Mouse (Mus musculus): ENCODE measurements at regions not wholly inside any gene's neighbourhood (a gene's known extent, or its start where the extent isn't known, plus 50 kb on each side); places are given as distances from the start of the nearest gene placed in this dataset.

DNA sequence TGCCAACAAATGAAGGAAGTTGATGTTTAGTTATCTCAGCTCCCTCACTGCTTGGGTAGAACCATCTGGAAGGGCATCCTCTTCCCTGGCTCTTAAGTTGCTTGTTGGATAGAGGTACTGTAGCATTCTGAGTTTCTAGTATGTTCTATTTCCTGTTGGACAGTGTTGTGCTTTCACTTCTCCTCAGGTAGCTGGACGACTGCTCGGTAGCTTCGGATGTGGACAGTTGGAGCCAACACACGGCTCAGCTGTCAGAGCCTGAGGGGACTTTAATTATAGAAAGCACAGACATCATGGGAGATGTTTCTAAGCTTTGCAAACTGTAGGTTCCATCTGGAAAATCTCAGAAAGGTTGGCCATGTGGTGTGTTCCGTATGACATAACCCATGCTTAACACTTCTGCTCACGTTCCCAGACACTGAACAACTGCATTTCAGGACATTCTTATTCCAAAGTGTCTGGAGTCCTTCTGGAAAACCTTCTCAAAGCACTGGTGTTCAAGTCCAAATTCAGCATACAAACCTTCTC is 233.8 kb upstream of the Lrtm1 start:
- TF ChIP-seq RCOR1 (conservative IDR thresholded peaks at IDR 0.05; ENCODE audit: low read depth, low read length) (no peak), JUND (conservative IDR thresholded peaks at IDR 0.05; ENCODE audit: low read depth, low read length) (no peak), ZKSCAN1 (IDR thresholded peaks at IDR 0.05; ENCODE audit: borderline replicate concordance, low read depth, low read length) (no peak), KAT2A (IDR thresholded peaks at IDR 0.05; ENCODE audit: insufficient replicate concordance, low read length) (no peak), SMC3 (IDR thresholded peaks at IDR 0.05; ENCODE audit: low read depth, low read length) (no peak), GABPA (IDR thresholded peaks at IDR 0.05; ENCODE audit: insufficient replicate concordance, low read depth, low read length) (no peak), ZMIZ1 (IDR thresholded peaks at IDR 0.05; ENCODE audit: low read depth, low read length) (no peak), E2F4 (IDR thresholded peaks at IDR 0.05; ENCODE audit: insufficient replicate concordance, low read depth, low read length) (no peak), ELF1 (IDR thresholded peaks at IDR 0.05; ENCODE audit: low read depth, low read length) (no peak), NRF1 (IDR thresholded peaks at IDR 0.05; ENCODE audit: low read depth, low read length) (no peak), CTCF (conservative IDR thresholded peaks at IDR 0.05 in 1 of 2, IDR thresholded peaks at IDR 0.05 in 1 of 2; ENCODE audit: low read depth in 2 of 2, low read length in 2 of 2) (no peak), IRF4 (IDR thresholded peaks at IDR 0.05; ENCODE audit: low read depth, low read length) (no peak), ZNF384 (IDR thresholded peaks at IDR 0.05; ENCODE audit: low read depth, low read length) (no peak), TBP (conservative IDR thresholded peaks at IDR 0.05; ENCODE audit: low read depth, low read length) (no peak), USF1 (IDR thresholded peaks at IDR 0.05; ENCODE audit: low read depth, low read length) (no peak), ZC3H11A (IDR thresholded peaks at IDR 0.05; ENCODE audit: low read depth, low read length) (no peak), CHD2 (IDR thresholded peaks at IDR 0.05; ENCODE audit: low read length) (no peak), CHD1 (IDR thresholded peaks at IDR 0.05; ENCODE audit: low read depth, low read length) (no peak)
- no peaks in the 10 kb centered on the region for H3K36me3 ChIP-seq (replicated peaks in 1 of 2; ENCODE audit: control insufficient read depth in 1 of 2, insufficient read depth in 1 of 2, low read length in 1 of 2)
- DNase-seq (ENCODE audit: extremely low read depth) = no peak
- H3K27ac ChIP-seq (ENCODE audit: insufficient read depth, low read depth) = no peak overlapping the region
- no peak overlapping the region for H3K4me2 ChIP-seq (ENCODE audit: insufficient read depth, low read depth, poor library complexity, severe bottlenecking)
- H3K27me3 ChIP-seq (replicated peaks) = no peaks in the 10 kb centered on the region
- H3K4me1 ChIP-seq (ENCODE audit: control insufficient read depth in 1 of 2, insufficient read depth in 2 of 2) = no peaks in the 10 kb centered on the region
- dilution Hi-C loops (cut with MboI; ENCODE audit: extremely low pct_ligation_motif_present, extremely low pct_unique_long_range_greater_than_20kb, low sequenced_read_pairs) = no loop called here
- no peak overlapping the region for H3K4me3 ChIP-seq (replicated peaks in 1 of 3; ENCODE audit: low read depth in 2 of 3, low read length in 2 of 3, poor library complexity in 1 of 3)
- in situ Hi-C loops (cut with MboI; ENCODE audit: low pct_ligation_motif_present, low pct_unique_long_range_greater_than_20kb, low sequenced_read_pairs) = no loop called here
- no peak overlapping the region for H3K9ac ChIP-seq (ENCODE audit: insufficient read depth, low read depth)
- H3K79me2 ChIP-seq (replicated peaks; ENCODE audit: control insufficient read depth, extremely low read depth, insufficient read depth, poor library complexity, severe bottlenecking) = no peaks in the 10 kb centered on the region
- peaks cover 59% of the 10 kb centered on the region for H3K9me3 ChIP-seq (replicated peaks; ENCODE audit: low read length)

DNA sequence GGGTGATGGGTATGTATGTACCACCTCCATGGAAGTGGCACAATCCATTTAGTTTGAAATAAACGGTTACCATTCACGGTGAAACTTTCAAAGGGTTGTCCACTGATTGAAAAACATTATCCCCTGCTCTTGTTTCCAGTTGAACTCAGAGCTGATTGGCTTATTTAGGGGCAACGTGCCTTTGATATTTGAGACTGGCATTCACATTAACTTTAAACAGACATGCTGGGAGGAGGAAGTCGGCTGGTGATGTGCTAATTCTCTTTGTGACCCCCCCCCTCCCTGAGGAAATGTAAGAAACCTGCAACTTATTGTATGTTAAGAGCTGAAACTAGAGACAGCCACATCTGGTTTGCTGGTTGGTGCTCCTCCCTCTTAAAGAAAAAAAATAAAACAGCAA is 219.7 kb upstream of the Lrtm1 start:
- no peak overlapping the region for H3K9ac ChIP-seq (ENCODE audit: insufficient read depth, low read depth)
- no peak overlapping the region for H3K27ac ChIP-seq (ENCODE audit: insufficient read depth, low read depth)
- H3K27me3 ChIP-seq (replicated peaks) = no peaks in the 10 kb centered on the region
- TF ChIP-seq JUND (conservative IDR thresholded peaks at IDR 0.05; ENCODE audit: low read depth, low read length) (no peak), CHD1 (IDR thresholded peaks at IDR 0.05; ENCODE audit: low read depth, low read length) (no peak), IRF4 (IDR thresholded peaks at IDR 0.05; ENCODE audit: low read depth, low read length) (no peak), USF1 (IDR thresholded peaks at IDR 0.05; ENCODE audit: low read depth, low read length) (no peak), CHD2 (IDR thresholded peaks at IDR 0.05; ENCODE audit: low read length) (no peak), E2F4 (IDR thresholded peaks at IDR 0.05; ENCODE audit: insufficient replicate concordance, low read depth, low read length) (no peak), GABPA (IDR thresholded peaks at IDR 0.05; ENCODE audit: insufficient replicate concordance, low read depth, low read length) (no peak), MAFK (IDR thresholded peaks at IDR 0.05; ENCODE audit: insufficient replicate concordance, low read length) (no peak), KAT2A (IDR thresholded peaks at IDR 0.05; ENCODE audit: insufficient replicate concordance, low read length) (no peak), ZKSCAN1 (IDR thresholded peaks at IDR 0.05; ENCODE audit: borderline replicate concordance, low read depth, low read length) (no peak), MYC (IDR thresholded peaks at IDR 0.05; ENCODE audit: low read depth, low read length) (no peak), PAX5 (IDR thresholded peaks at IDR 0.05; ENCODE audit: low read length) (no peak), POLR2A (IDR thresholded peaks at IDR 0.05; ENCODE audit: low read depth, low read length) (no peak), NELFE (IDR thresholded peaks at IDR 0.05; ENCODE audit: low read depth, low read length) (no peak)
- dilution Hi-C loops (cut with MboI; ENCODE audit: extremely low pct_ligation_motif_present, extremely low pct_unique_long_range_greater_than_20kb, low sequenced_read_pairs) (no loop called here), in situ Hi-C loops (cut with MboI; ENCODE audit: low pct_ligation_motif_present, low pct_unique_long_range_greater_than_20kb, low sequenced_read_pairs) (no loop called here)
- H3K4me1 ChIP-seq (ENCODE audit: control insufficient read depth in 1 of 2, insufficient read depth in 2 of 2) = no peaks in the 10 kb centered on the region
- H3K4me3 ChIP-seq (replicated peaks in 1 of 3; ENCODE audit: low read depth in 2 of 3, low read length in 2 of 3, poor library complexity in 1 of 3) = no peak overlapping the region
- no peaks in the 10 kb centered on the region for H3K79me2 ChIP-seq (replicated peaks; ENCODE audit: control insufficient read depth, extremely low read depth, insufficient read depth, poor library complexity, severe bottlenecking)
- no peaks in the 10 kb centered on the region for H3K36me3 ChIP-seq (replicated peaks in 1 of 2; ENCODE audit: control insufficient read depth in 1 of 2, insufficient read depth in 1 of 2, low read length in 1 of 2)
- H3K4me2 ChIP-seq (ENCODE audit: insufficient read depth, low read depth, poor library complexity, severe bottlenecking) = no peak overlapping the region
- no peak for DNase-seq (ENCODE audit: extremely low read depth)
- peaks cover 54% of the 10 kb centered on the region for H3K9me3 ChIP-seq (replicated peaks; ENCODE audit: low read length)

All from CH12.LX (cell line).